Mouse (Mus musculus) midbrain, embryonic 16.5 days (tissue): ENCODE results near the gene Palld. TPM values are rescaled to one million over a fixed set of nuclear protein-coding genes. Genes with fewer than 3 reads are reported as not detected.

Source experiments
- ATAC-seq: fragments of 200-750 bp; cut with Nextera tagmentation; 2 replicates; pipeline ENCODE4 v1.8.0; 2017; ENCODE audit warnings: moderate TSS enrichment
- H3K27ac ChIP-seq: fragments of 300-500 bp; sonication (generic); 2 replicates; pipeline ENCODE4 v1.5.1; 2014; ENCODE audit warnings: mild to moderate bottlenecking, low read length, mixed read lengths
- H3K27me3 ChIP-seq: fragments of 300-500 bp; sonication (generic); 2 replicates; pipeline ENCODE4 v1.6.1; 2014; ENCODE audit warnings: low read depth, low read length, mixed read lengths; ENCODE audit not compliant: control insufficient read depth, insufficient read depth
- H3K36me3 ChIP-seq: fragments of 300-500 bp; sonication (generic); 2 replicates; pipeline ENCODE4 v1.6.1; 2014; ENCODE audit warnings: mild to moderate bottlenecking, low read length, moderate library complexity, mixed read lengths; ENCODE audit not compliant: control insufficient read depth, insufficient read depth
- H3K4me1 ChIP-seq: fragments of 300-500 bp; sonication (generic); 2 replicates; pipeline ENCODE4 v1.6.1; 2014; ENCODE audit warnings: mild to moderate bottlenecking, low read length, mixed read lengths; ENCODE audit not compliant: control insufficient read depth, insufficient read depth
- H3K4me2 ChIP-seq: fragments of 300-500 bp; sonication (generic); 2 replicates; pipeline ENCODE4 v1.6.1; 2014; ENCODE audit warnings: mild to moderate bottlenecking, low read length, mixed read lengths
- H3K4me3 ChIP-seq: fragments of 300-500 bp; sonication (generic); 2 replicates; pipeline ENCODE4 v1.5.1; 2014; ENCODE audit warnings: low read depth, mild to moderate bottlenecking, low read length, moderate library complexity, mixed read lengths
- H3K9ac ChIP-seq: fragments of 300-500 bp; sonication (generic); 2 replicates; pipeline ENCODE4 v1.6.1; 2014; ENCODE audit warnings: low read depth, low read length, mixed read lengths
- H3K9me3 ChIP-seq: fragments of 300-500 bp; sonication (generic); replicated peaks from 2 replicates; pipeline ENCODE4 v1.6.1; 2014; ENCODE audit warnings: mild to moderate bottlenecking, low read length, mixed read lengths; ENCODE audit not compliant: control insufficient read depth, poor library complexity, severe bottlenecking
- WGBS: fragments of 180-500 bp; shearing (Covaris S2); extraction: QIAGEN DNeasy Blood & Tissue Kit; methylation state at CpG from one replicate; pipeline ENCODE4 v1.1.7; 2014; 5-methylcytosine and 5-hydroxymethylcytosine counted together
- polyA plus RNA-seq: library from polyadenylated mRNA; unstranded; fragments of >200 nt; fragmentation: Nextera tagmentation; extraction: Ambion mirVana; gene quantifications from 2 replicates; pipeline ENCODE4 v1.2.1, GENCODE M21; 2015

The Palld gene
- polyA plus RNA-seq, 1 experiment from 2014 or later = 15.4 TPM

DNA sequence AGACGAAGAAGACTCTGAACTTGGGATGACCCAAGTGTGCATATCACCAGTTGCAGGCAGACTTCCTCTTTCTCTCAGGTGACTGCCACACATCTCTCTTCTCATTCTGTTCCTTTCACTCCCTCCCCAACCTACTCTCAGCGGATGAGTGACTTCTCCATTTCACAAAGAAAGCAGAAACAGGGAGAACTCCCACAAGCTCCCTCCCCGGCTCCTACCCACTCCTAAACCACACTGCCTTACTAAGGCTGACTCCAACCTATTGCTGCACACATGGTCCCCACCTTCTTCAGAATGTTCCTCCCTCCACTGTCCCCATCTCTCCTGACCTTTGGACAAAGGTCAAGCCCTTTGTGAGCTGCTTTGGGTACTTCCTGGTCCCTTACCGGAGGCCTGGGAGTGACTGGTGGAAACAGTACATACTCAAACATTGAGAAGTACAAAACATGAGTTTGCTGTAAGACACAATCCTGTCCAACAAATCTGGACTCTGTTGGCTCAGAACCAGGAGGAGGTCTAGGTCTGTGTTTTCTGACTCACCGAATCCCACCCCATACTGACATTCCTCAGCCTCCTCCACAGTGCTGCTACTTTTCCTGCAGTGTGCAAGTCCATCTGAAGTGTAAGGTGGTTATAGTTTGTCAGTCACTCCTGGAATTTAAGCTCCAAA is 317.6 kb downstream of the Palld start:
- Histone ChIP-seq H3K27ac (no peak overlapping the region), H3K4me1 (no peaks in the 10 kb centered on the region; the same call in 1 of the 2 replicates), H3K4me2 (no peak overlapping the region), H3K9ac (no peak overlapping the region), H3K36me3 (no peaks in the 10 kb centered on the region), H3K9me3 (no peaks in the 10 kb centered on the region), H3K27me3 (no peaks in the 10 kb centered on the region), H3K4me3 (no peak overlapping the region)
- 87% methylated on average over 5 of the region's 5 CpGs for WGBS
- ATAC-seq = no peak

- H3K4me2 ChIP-seq = no peak overlapping the region
- H3K27me3 ChIP-seq = no peaks in the 10 kb centered on the region
- 85% methylated on average over 8 of the region's 8 CpGs for WGBS
- no peak overlapping the region for H3K4me3 ChIP-seq
- ATAC-seq = no peak
- no peaks in the 10 kb centered on the region for H3K9me3 ChIP-seq
- no peak overlapping the region for H3K9ac ChIP-seq
- H3K27ac ChIP-seq = no peak overlapping the region
- H3K36me3 ChIP-seq = no peaks in the 10 kb centered on the region
- H3K4me1 ChIP-seq = no peaks in the 10 kb centered on the region
Measured at GRCm38 (mm10) chr8:61582547-61582946, 319.9 kb downstream of the Palld start.

DNA sequence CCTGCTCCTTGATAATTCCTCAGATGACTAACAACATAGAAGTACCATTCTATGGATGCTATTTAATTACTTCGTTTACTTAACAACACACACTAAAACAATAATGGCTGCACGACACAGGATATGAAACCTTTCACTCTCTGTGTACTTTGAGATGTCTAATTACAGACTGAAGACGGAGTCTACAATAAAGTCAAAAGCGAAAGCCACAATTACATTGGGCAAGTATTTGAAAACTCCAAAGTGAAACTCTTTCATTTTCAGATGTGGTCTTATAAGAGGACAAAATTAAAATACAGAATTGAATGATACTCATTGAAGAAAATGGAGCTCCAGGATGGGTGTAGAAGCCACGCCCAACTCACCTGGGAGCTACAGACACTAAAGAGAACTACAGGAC is 321.2 kb downstream of the Palld start:
- no peak for ATAC-seq
- WGBS = 95% methylated on average over 5 of the region's 5 CpGs

DNA sequence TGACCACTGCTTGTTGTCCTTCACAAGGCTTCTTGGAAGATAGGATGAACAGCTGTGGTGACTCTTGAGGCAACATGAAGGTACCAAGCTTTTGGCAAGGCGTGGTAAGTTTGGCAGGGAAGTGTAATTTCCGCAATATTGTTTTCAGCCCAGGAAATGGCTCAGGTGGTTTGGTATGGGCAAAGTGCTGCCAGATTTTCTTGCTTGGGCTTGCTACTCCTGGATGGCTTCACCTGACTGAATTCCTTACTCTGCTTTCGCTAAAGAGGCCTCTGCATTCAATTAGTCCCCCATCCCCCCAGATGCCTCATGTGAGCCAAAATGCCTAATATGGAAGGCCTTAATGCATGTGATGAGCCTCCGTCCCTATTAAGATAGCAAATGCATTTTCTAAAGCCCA is 322.7 kb downstream of the Palld start:
- WGBS = 84% methylated on average over 4 of the region's 4 CpGs
- no peak overlapping the region for H3K27ac ChIP-seq
- H3K9ac ChIP-seq = no peak overlapping the region
- no peaks in the 10 kb centered on the region for H3K4me1 ChIP-seq
- no peak overlapping the region for H3K4me3 ChIP-seq
- ATAC-seq = no peak
- no peaks in the 10 kb centered on the region for H3K27me3 ChIP-seq
- no peaks in the 10 kb centered on the region for H3K36me3 ChIP-seq
- H3K4me2 ChIP-seq = no peak overlapping the region
- H3K9me3 ChIP-seq = no peaks in the 10 kb centered on the region

More for the DNA sequence above, 321.2 kb downstream of the Palld start:
- H3K4me3 ChIP-seq = no peak overlapping the region
- no peak overlapping the region for H3K4me2 ChIP-seq
- H3K27ac ChIP-seq = no peak overlapping the region
- no peaks in the 10 kb centered on the region for H3K4me1 ChIP-seq
- H3K9me3 ChIP-seq = no peaks in the 10 kb centered on the region
- H3K27me3 ChIP-seq = no peaks in the 10 kb centered on the region
- no peaks in the 10 kb centered on the region for H3K36me3 ChIP-seq
- no peak overlapping the region for H3K9ac ChIP-seq

DNA sequence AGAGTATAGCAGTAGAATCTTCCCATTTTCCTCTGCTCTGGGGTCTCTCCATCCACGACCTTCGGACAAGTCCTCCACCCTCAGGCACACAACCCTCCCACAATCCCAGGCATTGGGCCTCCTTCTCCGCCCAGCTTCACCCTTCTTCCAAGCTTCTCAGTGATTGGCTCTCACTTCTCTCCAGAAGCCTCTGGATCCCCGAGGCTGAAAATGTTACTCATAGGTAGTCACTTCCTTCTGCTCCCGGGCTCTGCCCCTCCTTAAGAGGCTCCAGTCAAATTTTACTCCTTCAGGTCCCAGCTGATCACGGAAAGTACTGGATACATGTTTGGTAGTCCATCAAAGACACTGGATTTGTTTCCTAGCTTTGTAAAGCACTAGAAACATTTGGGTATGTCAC is 323.7 kb downstream of the Palld start:
- H3K36me3 ChIP-seq = no peaks in the 10 kb centered on the region
- H3K27me3 ChIP-seq = no peaks in the 10 kb centered on the region
- WGBS = 91% methylated on average over 6 of the region's 6 CpGs
- H3K4me1 ChIP-seq = no peaks in the 10 kb centered on the region
- no peak overlapping the region for H3K9ac ChIP-seq
- no peak overlapping the region for H3K4me3 ChIP-seq
- H3K9me3 ChIP-seq = no peaks in the 10 kb centered on the region
- no peak overlapping the region for H3K4me2 ChIP-seq
- no peak for ATAC-seq
- no peak overlapping the region for H3K27ac ChIP-seq

- Histone ChIP-seq H3K9ac (no peak overlapping the region), H3K27ac (no peak overlapping the region), H3K4me1 (no peaks in the 10 kb centered on the region), H3K36me3 (no peaks in the 10 kb centered on the region), H3K27me3 (no peaks in the 10 kb centered on the region), H3K4me2 (no peak overlapping the region), H3K4me3 (no peak overlapping the region), H3K9me3 (no peaks in the 10 kb centered on the region)
- ATAC-seq = no peak
- WGBS = 81% methylated on average over 4 of the region's 4 CpGs
Measured at GRCm38 (mm10) chr8:61575096-61575653, 327.3 kb downstream of the Palld start.

DNA sequence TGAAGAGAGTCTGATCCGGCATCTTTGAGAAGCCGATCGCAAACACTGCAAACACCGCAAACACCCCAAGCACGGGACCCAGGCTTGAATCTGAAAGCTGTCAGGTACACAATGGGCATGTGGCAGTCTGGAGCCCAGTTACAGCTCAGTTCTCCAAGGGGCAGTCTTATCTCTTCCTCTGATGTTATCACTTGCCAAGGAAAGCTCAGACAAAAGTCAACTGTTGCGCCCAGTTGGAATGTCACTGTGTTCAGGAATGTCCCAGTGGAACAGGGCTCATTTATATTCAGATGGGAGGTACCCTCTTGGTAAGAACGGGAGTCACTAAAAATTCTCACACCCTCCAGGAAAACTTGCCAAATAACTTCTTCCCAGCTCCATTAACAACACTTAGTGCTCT is 328.0 kb downstream of the Palld start:
- Histone ChIP-seq H3K27me3 (no peaks in the 10 kb centered on the region), H3K4me3 (no peak overlapping the region), H3K4me2 (no peak overlapping the region), H3K9ac (no peak overlapping the region), H3K4me1 (no peaks in the 10 kb centered on the region), H3K9me3 (no peaks in the 10 kb centered on the region), H3K27ac (no peak overlapping the region), H3K36me3 (no peaks in the 10 kb centered on the region)
- ATAC-seq = no peak
- 87% methylated on average over 7 of the region's 7 CpGs for WGBS

- H3K36me3 ChIP-seq = no peaks in the 10 kb centered on the region
- H3K9me3 ChIP-seq = no peaks in the 10 kb centered on the region
- no peak overlapping the region for H3K4me2 ChIP-seq
- H3K4me3 ChIP-seq = no peak overlapping the region
- no peaks in the 10 kb centered on the region for H3K4me1 ChIP-seq
- no peaks in the 10 kb centered on the region for H3K27me3 ChIP-seq
- ATAC-seq = no peak
- WGBS = 75% methylated on average over 8 of the region's 8 CpGs
- no peak overlapping the region for H3K27ac ChIP-seq
- no peak overlapping the region for H3K9ac ChIP-seq
Measured at GRCm38 (mm10) chr8:61573179-61573937, 329.1 kb downstream of the Palld start.

- 90% methylated on average over 6 of the region's 6 CpGs for WGBS
Measured at GRCm38 (mm10) chr8:61572697-61573096, 329.8 kb downstream of the Palld start.

More at GRCm38 (mm10) chr8:61572697-61573096, 329.8 kb downstream of the Palld start:
- no peak overlapping the region for H3K4me3 ChIP-seq
- H3K4me1 ChIP-seq = no peaks in the 10 kb centered on the region
- H3K36me3 ChIP-seq = no peaks in the 10 kb centered on the region
- no peak overlapping the region for H3K4me2 ChIP-seq
- H3K27ac ChIP-seq = no peak overlapping the region
- no peaks in the 10 kb centered on the region for H3K9me3 ChIP-seq
- H3K9ac ChIP-seq = no peak overlapping the region
- no peaks in the 10 kb centered on the region for H3K27me3 ChIP-seq
- ATAC-seq = no peak
